Mouse (Mus musculus): Measurements from ENCODE around the gene Eif5. TPM values are rescaled to one million over a fixed set of nuclear protein-coding genes. Genes with fewer than 3 reads are reported as not detected.
"Not testable (repeated sequence)": the region's sequence is repeated elsewhere in the genome, so short reads cannot be mapped to it uniquely, and the experiment has no call there.

Gene Eif5
- 35.2 and 64.6 TPM in 2 replicates for polyA plus RNA-seq (2012; rRNA removed)

DNA sequence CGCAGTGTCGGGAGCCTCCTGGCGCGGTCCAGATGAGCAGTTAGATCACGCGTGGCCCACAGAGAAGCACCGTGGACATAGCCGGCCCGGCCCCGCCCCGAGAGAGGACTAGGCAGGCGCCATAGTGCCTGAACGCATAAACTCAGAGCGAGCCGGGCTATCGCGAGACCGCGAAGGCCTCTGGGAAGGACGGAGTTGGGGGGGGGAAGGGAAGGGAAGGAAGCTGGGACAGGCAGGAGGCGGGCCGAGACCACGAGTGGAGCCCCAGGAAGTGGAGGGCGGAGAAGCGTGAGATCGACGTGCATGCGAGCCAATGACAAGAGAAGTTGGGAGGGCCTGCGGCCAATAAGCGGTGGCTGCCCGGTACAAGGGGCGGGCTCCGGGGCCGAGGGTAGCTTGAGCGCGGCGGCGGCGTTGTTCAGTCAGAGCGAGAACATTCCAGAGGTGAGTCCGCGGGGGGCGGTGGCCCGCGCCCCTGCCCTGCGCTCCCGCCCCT is at the start of gene Eif5:
TSS of gene Eif5 (plus strand) at position 221 of the 496 bp plus-strand sequence.
- under 1% methylated on average over 47 of the region's 47 CpGs for WGBS
- DNase-seq (ENCODE audit: low read depth, low spot score) = peak; percentile 99

DNA sequence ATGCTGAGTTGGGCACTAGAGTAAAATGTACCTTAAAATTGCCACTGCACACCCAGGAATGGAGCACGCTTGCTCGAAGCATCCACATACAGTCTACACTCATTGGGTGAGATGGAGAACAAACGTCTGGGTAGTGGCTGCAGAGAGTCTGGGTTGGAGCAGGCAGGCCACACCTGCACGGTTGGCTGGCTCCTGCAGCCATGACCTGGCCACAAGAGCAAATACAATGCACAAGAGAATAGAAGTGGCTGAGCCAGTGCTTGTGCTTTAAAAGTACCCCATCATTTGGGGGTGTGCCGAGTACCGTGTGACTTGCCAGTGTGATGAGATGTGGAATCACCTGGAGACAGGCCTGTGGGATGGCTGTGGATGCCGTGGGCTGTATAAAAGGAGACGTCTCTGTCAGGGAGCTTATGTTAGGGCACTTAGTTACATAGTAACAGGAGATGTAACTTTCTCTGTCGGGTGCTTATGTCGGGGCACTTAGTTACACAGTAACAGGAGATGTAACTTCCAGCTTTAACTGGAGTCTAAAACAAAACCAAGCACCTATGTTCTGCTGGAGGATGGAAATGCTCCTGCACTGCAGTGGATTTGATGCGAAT is 48.5 kb upstream of the Eif5 start:
- 43% methylated on average over 11 of the region's 11 CpGs for WGBS
- no peak for DNase-seq (ENCODE audit: low read depth, low spot score)

DNA sequence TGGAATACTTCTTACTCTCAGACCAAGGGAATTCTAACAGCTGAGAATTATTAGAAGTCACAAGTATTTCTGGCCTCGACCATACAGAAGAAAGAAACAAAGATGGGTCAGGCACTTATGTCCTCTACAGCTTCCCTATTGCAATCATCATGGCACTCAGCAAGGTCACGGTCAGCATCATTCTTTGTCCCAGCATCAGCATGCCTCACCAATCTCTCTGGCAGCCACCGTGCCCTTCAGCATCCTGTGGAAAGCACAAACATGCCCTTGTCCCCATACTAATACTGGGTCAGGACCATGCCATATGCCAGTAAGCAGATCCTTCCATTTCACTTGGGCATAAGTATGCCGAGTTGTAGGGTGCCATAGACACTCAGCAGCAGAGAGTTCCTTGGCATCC is 42.9 kb upstream of the Eif5 start:
- 72% methylated on average over 4 of the region's 4 CpGs for WGBS
- no peak for DNase-seq (ENCODE audit: low read depth, low spot score)

DNA sequence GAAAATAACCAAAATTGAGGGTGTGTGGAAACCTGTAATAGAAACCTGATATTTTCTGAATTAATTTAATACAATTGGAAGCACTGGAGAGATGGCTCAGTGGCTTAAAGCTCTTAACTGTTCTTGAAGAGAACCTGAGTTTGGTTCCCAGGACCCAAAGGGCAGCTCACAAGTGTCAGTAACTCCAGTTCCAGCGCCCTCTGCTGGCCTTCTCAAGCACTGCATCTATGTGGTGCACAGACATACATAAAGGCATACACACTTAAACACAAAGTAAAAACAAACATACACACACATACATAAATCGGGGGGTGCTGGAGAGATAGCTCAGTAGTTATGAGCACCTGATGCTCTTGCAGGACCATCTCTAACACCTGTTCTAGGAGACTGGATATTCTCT is 40.7 kb upstream of the Eif5 start:
- 46% methylated on average over 2 of the region's 2 CpGs for WGBS

DNA sequence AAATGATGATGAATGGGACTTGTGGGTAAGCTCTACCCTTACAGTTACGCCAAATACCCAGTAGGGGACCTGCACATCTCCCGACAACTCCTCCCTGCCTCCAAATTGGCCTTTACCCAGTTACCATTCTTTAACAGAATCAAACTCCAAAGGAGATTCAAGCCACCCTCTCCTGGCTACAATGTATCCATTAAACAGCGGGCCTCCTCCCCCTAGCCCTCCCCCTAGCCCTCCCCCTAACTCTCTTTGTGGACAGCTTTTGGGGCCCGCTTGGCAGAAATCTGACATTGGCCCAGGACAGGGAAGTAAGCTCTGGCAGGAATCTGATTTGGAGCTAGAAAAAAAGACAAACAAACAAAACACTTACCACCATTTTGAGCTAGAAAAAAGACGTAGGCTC is 38.2 kb upstream of the Eif5 start:
- no peak for DNase-seq (ENCODE audit: low read depth, low spot score)
- WGBS = 70% methylated on average over 5 of the region's 5 CpGs

More for the DNA sequence above, 40.7 kb upstream of the Eif5 start:
- DNase-seq (ENCODE audit: low read depth, low spot score) = no peak

DNA sequence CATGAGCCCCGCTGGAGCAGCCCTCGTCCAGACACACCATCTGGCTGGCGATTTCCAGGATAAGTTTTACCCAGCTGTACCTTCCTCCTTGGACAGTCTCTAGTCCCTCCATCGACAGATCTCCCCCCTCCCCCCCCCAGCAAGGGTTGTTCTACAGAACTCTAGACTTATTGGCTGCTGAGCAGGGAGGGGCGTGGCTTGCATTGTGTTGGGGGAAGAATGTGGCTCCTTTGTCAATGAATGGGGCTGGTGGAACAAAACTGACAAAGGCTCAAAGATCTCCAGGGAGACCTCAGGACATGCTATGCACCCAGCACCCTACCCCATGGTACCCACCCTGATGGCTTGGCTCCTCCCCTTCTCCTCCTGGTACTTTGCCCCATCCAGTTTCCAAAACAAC is 37.1 kb upstream of the Eif5 start:
- 45% methylated on average over 5 of the region's 5 CpGs for WGBS
- no peak for DNase-seq (ENCODE audit: low read depth, low spot score)

DNA sequence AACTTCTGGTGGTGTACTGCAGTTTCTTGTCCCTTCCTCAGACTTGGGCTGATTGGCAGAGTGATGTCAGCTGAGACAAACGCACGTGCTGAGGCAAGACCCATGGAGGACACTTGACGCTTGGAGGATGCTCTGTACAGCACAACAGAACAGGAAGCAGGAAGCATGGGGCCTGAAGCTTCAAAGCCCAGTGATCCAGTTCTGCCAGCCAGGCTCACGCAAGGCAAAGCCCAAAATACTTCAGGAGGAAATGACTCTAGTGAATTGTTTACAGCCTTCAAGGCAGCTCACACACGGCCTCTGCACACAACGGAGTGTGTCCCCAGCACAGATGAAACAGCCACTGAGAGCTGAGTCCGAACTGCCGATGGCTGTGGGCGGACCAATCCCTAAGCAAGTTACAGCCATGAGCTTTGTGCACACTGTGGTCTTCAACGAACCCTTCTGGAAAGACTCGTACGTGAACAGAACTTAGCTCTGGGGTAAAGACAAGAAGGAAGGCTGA is 34.7 kb upstream of the Eif5 start:
- 61% methylated on average over 12 of the region's 12 CpGs for WGBS
- DNase-seq (ENCODE audit: low read depth, low spot score) = no peak

DNA sequence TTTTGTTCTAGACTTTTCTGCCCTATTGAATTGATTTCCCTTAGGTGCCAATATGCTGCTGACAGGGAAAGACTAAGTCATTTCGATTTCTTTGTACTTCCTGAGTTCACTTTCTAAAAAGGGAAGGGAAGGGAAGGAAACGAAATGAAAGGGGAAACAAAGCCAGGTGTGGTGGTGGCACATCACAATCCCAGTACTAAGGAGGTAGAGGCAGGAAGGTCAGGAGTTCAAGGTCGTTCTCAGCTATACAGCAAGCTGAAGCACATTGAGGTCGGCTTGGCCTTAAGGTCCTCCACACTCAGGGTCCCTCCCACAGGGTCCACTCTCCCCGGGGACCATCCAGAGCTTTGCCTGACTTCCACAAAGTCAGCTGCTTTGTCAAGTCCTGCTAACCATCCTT is 34.2 kb upstream of the Eif5 start:
- 49% methylated on average over 5 of the region's 5 CpGs for WGBS
- no peak for DNase-seq (ENCODE audit: low read depth, low spot score)

DNA sequence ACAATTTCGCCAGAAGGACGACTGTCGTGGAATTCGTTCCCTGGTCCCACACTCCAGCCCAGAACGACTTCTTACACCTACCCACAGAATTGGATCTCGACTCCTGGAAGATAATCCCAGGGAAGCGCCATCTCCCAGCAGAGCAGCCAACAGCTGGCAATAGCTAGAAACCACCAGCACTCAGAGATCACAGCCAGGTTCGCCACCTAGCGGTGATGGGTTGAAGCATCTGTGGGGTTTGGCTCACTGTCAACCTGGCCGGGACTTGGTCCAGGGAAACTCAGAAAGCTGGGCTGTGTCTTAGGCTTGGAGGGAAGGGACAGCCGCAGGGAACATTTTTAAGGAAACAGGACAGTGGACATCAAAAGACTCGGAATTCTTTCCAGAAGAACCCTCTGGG is 32.9 kb upstream of the Eif5 start:
- peak; percentile 47 for DNase-seq (ENCODE audit: low read depth, low spot score)
- WGBS = 5% methylated on average over 12 of the region's 12 CpGs

DNA sequence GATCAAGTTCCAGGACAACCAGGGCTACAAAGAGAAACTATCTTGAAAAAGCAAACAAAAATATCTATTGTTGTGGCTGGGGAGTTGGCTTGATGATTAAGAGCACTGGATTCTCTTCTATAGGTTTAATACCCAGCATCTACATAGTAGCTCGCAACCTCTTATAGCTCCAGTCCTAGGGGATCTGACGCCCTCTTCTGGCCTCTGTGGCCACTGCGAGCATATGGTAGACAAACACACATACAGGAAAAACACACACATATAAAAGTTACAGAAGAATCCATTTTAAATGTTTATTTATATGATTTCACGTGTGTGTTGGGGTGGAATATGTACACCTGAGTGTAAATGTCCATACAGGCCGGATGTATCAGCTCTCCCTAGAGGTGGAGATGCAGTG is 30.8 kb upstream of the Eif5 start:
- WGBS = 63% methylated on average over 5 of the region's 5 CpGs

DNA sequence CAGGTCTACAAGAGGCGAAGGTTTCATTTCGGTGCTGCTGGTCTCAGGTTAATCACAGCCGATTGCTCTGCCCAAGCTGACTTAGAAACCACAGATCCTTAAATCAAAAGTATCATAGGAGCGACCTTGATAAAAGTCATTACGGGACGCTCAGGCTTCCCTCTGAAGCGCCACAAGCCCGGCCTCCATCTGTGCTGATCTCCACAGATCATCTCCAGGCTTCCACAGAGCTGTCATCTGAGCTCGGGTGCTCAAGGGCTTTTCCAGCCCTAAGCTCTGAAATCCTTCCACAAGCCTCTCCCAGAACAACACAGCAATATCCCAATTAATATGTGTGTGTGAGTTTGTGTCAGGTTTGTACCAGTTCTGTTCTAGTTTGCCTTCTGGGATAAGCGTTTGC is 29.9 kb upstream of the Eif5 start:
- no peak for DNase-seq (ENCODE audit: low read depth, low spot score)
- WGBS = 87% methylated on average over 10 of the region's 10 CpGs

More for the DNA sequence above, 30.8 kb upstream of the Eif5 start:
- DNase-seq (ENCODE audit: low read depth, low spot score) = no peak

DNA sequence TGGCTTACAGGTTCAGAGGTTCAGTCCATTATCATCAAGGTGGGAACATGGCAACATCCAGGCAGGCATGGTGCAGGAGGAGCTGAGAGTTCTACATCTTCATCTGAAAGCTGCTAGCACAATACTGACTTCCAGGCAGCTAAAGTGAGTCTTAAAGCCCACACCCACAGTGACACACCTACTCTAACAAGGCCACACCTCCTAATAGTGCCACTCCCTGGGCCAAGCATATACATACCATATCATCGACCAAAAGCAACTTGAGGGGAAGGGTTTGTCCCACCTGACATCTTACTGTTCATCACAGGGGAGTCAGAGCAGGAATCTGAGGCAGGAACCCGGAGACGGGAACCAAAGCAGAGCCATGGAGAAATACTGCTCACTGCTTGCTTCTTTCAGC is 29.4 kb upstream of the Eif5 start:
- WGBS = 62% methylated on average over 3 of the region's 3 CpGs

DNA sequence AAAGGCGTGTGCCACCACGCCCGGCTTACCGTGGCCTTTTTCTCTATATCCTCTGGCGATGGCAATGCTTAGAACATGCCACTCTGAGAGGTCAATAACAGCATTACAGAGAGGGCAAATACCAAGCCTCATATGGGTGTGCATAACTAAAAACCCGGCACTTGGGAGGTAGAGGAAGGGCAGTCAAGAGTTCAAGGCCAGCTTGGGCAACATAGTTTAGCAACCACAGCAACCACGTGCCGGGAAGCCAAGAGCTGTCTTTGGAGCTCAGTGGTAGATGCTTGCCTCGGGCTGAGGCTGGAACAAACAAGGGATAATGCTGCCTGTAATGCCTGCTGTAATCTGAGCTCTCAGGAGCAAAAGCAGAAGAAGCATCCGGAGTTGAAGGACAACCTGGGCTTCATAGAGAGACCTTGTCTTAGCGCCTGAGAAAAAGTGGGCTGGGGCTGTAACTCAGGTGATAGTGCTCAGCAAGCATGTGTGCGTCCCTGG is 25.2 kb upstream of the Eif5 start:
- DNase-seq (ENCODE audit: low read depth, low spot score) = no peak
- 86% methylated on average over 12 of the region's 12 CpGs for WGBS

More for the DNA sequence above, 29.4 kb upstream of the Eif5 start:
- DNase-seq (ENCODE audit: low read depth, low spot score) = not testable (repeated sequence)

DNA sequence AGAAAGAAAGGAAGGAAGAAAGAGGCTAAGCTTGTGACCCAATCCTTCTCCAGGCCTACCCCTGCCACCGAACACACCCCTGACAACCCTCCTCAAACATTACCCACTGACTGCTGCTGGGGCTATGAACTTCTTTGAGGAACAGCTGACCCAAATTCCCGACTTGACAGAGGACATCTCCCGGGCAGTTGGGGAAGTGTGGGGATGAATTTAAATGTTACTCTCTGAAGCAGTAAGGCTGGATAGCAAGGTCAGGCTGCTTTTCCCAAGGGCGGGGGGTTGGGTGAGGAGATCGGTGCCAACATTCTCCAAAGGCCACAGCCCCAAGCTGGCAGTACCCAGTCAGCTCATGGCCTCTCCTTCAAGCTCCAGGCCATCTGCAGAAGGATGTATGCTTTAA is 24.1 kb upstream of the Eif5 start:
- 78% methylated on average over 5 of the region's 5 CpGs for WGBS
- no peak for DNase-seq (ENCODE audit: low read depth, low spot score)

DNA sequence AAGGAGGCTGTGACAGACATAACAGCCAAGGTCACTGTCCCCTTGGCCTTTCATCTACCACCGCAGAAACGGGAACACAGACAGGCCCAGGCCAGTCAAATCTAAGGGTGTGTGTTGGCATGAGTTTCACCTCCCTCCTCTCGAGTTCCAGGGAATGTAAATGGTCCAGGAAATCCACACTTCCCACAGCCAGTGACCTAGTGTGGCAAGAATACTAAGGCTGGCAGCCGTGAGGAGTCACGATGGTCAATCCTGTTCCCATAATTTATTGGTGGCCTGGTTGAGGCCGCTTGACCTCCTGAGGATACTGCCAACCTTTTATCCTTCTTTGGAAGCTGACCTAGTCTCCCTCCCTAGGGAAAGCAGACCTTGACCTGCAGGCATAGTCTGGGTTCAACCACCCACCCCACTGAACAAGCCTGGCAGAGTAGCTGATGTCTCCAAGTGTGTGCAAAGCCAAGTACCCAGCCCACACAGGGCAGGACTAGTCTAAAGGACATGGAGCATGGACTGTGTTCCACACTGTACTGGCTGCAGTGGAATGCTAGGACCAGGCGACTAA is 23.5 kb upstream of the Eif5 start:
- WGBS = 61% methylated on average over 7 of the region's 7 CpGs

DNA sequence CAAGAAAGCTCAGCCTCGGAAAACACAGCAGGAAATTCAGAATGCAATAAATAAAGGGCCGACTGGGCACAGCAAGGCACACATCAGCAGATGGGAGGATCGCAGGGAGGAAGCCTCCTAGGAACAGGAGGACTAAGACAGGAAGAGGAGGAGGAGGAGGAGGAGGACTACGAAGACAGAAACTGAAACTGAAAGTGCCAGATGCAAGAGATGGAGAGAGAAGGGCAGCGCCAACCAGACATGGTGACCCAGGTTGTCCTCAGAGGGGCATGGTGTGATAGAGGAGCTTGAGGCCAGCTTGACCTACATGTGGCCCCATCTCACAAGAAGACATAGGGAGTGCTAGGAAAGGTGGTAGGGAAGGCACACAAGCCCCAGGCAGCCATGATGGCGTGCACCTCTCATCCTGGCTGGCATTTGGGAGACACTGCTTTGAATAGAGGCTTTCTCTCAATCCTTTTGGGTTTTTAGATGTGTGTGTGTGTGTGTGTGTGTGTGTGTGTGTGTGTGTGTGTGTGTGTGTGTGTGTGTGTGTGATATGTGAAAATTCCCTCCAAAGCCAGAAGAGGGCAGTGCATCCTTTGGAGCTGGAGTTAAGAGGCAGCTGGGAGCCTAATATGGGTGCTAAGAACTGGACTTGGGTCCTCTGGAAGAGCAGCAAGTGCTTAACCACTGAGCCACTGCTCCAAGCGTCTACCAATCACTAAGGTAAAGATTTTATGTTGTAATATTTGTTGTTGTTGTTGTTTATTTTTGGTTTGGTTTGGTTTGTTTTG is 22.8 kb upstream of the Eif5 start:
- WGBS = 81% methylated on average over 7 of the region's 7 CpGs

More for the DNA sequence above, 23.5 kb upstream of the Eif5 start:
- DNase-seq (ENCODE audit: low read depth, low spot score) = no peak

DNA sequence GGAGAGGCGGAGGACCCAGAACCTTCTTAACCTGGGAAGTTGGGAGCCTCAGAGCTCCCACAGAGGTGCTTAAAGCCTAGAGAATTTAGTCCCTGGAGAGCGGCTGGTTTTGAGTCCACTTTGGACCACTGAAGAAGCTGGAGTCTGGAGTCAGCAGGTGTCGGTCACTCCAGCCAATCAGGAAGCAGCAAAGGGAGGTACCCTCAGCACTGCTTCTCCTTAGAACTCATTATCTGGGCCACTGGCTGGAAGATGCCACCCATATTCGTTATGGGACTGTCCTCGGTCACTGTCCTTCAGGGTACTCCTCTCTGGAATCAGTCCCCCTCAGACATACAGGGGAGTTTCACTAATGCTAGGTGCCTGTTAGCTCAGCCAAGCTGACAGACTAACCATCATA is 21.9 kb upstream of the Eif5 start:
- WGBS = 96% methylated on average over 5 of the region's 5 CpGs
- DNase-seq (ENCODE audit: low read depth, low spot score) = no peak

More for the DNA sequence above, 22.8 kb upstream of the Eif5 start:
- no peak for DNase-seq (ENCODE audit: low read depth, low spot score)

DNA sequence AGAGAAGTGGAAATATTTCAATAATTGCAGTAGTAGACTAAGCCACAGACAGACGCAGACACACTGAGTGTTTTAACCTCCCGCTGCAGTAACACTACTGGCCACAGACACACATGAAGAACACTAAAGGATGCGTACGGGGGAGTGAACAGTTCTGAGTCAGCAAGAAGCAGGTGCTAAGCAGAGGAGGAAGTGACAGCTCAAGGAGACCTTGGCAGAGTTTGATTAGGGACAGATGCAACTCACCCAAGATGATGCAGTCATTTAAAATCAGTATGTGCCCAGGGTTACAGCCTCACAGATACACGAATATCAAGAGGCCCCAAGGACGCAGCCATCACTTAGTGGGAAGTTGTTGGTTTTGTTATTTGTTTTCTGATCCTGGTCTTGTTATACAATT is 21.0 kb upstream of the Eif5 start:
- 65% methylated on average over 6 of the region's 6 CpGs for WGBS
- DNase-seq (ENCODE audit: low read depth, low spot score) = no peak

DNA sequence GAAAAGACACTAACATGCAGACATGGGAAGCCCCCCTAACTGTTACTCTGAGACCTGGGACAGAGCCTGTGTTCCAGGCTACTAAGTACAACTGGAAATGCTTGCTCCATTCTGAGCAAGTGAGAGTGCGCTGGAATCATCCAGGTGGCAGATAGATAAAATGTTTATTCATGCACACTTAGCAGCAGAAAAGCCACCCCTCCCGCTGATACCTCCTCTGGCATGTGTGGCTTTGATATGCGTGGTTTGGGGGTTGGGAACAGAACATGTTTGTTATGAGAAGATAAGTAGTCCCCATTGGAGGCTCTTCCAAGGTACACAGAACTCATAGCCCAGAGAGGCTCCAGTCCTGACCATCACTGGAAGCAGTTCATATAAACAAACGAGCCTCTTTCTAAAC is 19.9 kb upstream of the Eif5 start:
- 62% methylated on average over 4 of the region's 4 CpGs for WGBS
- DNase-seq (ENCODE audit: low read depth, low spot score) = no peak

DNA sequence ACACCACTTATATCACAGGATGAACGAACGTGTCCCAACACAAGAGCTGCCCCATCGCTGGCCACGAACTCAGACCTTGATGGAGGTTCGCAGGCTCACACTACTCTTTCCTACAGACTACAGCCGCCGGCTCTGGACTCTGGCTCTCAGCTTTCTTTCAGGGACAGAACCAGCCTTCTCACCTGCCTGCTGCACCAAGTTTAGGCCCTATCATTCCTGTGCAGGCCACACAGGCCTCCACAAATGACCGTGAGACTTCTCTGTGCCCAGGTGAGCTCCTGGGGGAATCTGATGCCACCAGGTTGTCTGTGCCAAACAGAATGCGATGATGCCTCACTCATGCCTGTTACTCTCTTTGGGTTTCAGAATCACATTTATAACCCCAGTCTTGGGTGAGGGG is 19.4 kb upstream of the Eif5 start:
- DNase-seq (ENCODE audit: low read depth, low spot score) = no peak
- 92% methylated on average over 9 of the region's 9 CpGs for WGBS
